In genomic region chr7:99427031-99427430, GRCm38 (mm10) we compare ENCODE assay signal across 26 mouse cellular contexts. TPM values are rescaled to one million over a fixed set of nuclear protein-coding genes. Genes with fewer than 3 reads are reported as not detected.
A peak's percentile ranks its signal among the peaks of the same experiment; 100 is the strongest.
DNase-seq lines count a peak whose midpoint lies in the region; ATAC-seq lines count a peak whose summit lies in the region.
"Had no signal": no experiment of that assay in that cellular context is flagged by ENCODE, and none has a peak within 500 bp of the region (broad histone marks: within the 10 kb centered on the region; RNA-seq: fewer than 3 reads in every experiment).

No protein-coding gene starts in this region.

- H3K4me3 ChIP-seq in forebrain, embryonic 11.5 days (ENCODE audit: low read depth, low read length) = no peak overlapping the region
- no peak overlapping the region for H3K4me3 ChIP-seq in forebrain, embryonic 16.5 days (replicated peaks; ENCODE audit: low read length)
- H3K4me3 ChIP-seq in neural tube, embryonic 13.5 days = no peak overlapping the region
- H3K4me3 ChIP-seq in forebrain, embryonic 13.5 days = no peak overlapping the region
- H3K4me3 ChIP-seq: embryonic facial prominence, embryonic 13.5 days; erythroblast, embryonic 14.5 days; left cerebral cortex, adult 2 months; limb, embryonic 15.5 days; liver, embryonic 15.5 days; lung, embryonic 15.5 days had no signal

- DNase-seq in forebrain, embryonic 11.5 days (ENCODE audit: low spot score) = no peak
- DNase-seq in neural tube, embryonic 10.5 days (ENCODE audit: extremely low spot score, low spot score) = no peak
- no peak for DNase-seq in cerebellum, postnatal 36 days
- no peak for DNase-seq in right cerebral cortex, postnatal 25 days
- DNase-seq: adrenal gland, postnatal 36 days; cerebellum, adult 18-20 months; cerebellum, postnatal 14 days; gastrocnemius, postnatal 14 days; heart, postnatal 36 days; kidney, adult 2 months; kidney, postnatal 10 days; lung, postnatal 4 days; right cerebral cortex, postnatal 4 days; thymus, postnatal 4 days had no signal

- H3K36me3 ChIP-seq in forebrain, embryonic 11.5 days (ENCODE audit: control insufficient read depth, insufficient read depth, low read length) = no peaks in the 10 kb centered on the region
- no peaks in the 10 kb centered on the region for H3K36me3 ChIP-seq in forebrain, embryonic 16.5 days (ENCODE audit: control insufficient read depth, insufficient read depth)
- H3K36me3 ChIP-seq in neural tube, embryonic 13.5 days = peaks cover 24% of the 10 kb centered on the region
- H3K36me3 ChIP-seq in forebrain, embryonic 13.5 days (ENCODE audit: poor library complexity, severe bottlenecking) = no peaks in the 10 kb centered on the region
- H3K36me3 ChIP-seq: embryonic facial prominence, embryonic 13.5 days; limb, embryonic 15.5 days; liver, embryonic 15.5 days; lung, embryonic 15.5 days had no signal

- peak; percentile 21; the same call in 1 of the 2 replicates for ATAC-seq in forebrain, embryonic 11.5 days (replicated peaks; ENCODE audit: low FRiP score)
- no peak for ATAC-seq in forebrain, embryonic 16.5 days
- no peak for ATAC-seq in neural tube, embryonic 13.5 days (ENCODE audit: low read depth)
- ATAC-seq in forebrain, embryonic 13.5 days = no peak; the same call in 1 of the 2 replicates
- ATAC-seq: inflammation-experienced regulatory T-cells, adult 6 months; Patski had no signal

- WGBS in forebrain, embryonic 11.5 days = 50% methylated on average over 10 of the region's 10 CpGs
- 29% methylated on average over 10 of the region's 10 CpGs for WGBS in forebrain, embryonic 16.5 days
- WGBS in neural tube, embryonic 13.5 days = 46% methylated on average over 10 of the region's 10 CpGs
- WGBS in forebrain, embryonic 13.5 days = 36% methylated on average over 10 of the region's 10 CpGs

- H3K4me2 ChIP-seq in forebrain, embryonic 11.5 days (ENCODE audit: low read depth, low read length, severe bottlenecking) = no peak overlapping the region
- no peak overlapping the region for H3K4me2 ChIP-seq in forebrain, embryonic 16.5 days (ENCODE audit: low read length)
- H3K4me2 ChIP-seq in neural tube, embryonic 13.5 days = no peak overlapping the region
- H3K4me2 ChIP-seq in forebrain, embryonic 13.5 days = no peak overlapping the region
- H3K4me2 ChIP-seq: embryonic facial prominence, embryonic 13.5 days; hindbrain, embryonic 14.5 days; limb, embryonic 15.5 days; liver, embryonic 15.5 days; lung, embryonic 15.5 days had no signal

- no peak overlapping the region for H3K9ac ChIP-seq in forebrain, embryonic 11.5 days (ENCODE audit: low read length)
- no peak overlapping the region for H3K9ac ChIP-seq in forebrain, embryonic 16.5 days (replicated peaks; ENCODE audit: low read depth, low read length)
- no peak overlapping the region for H3K9ac ChIP-seq in neural tube, embryonic 13.5 days
- peak overlapping the region; percentile 3; the same call in 1 of the 2 replicates for H3K9ac ChIP-seq in forebrain, embryonic 13.5 days
- H3K9ac ChIP-seq: embryonic facial prominence, embryonic 13.5 days; hindbrain, embryonic 14.5 days; limb, embryonic 15.5 days; liver, embryonic 15.5 days; lung, embryonic 15.5 days had no signal

- H3K27me3 ChIP-seq in forebrain, embryonic 11.5 days (ENCODE audit: control insufficient read depth, insufficient read depth, low read length) = no peaks in the 10 kb centered on the region
- H3K27me3 ChIP-seq in forebrain, embryonic 16.5 days (replicated peaks; ENCODE audit: control insufficient read depth, insufficient read depth, low read length) = no peaks in the 10 kb centered on the region
- H3K27me3 ChIP-seq in neural tube, embryonic 13.5 days = no peaks in the 10 kb centered on the region
- no peaks in the 10 kb centered on the region for H3K27me3 ChIP-seq in forebrain, embryonic 13.5 days
- H3K27me3 ChIP-seq: embryonic facial prominence, embryonic 13.5 days; limb, embryonic 15.5 days; liver, embryonic 15.5 days; lung, embryonic 15.5 days; Patski had no signal

- H3K4me1 ChIP-seq in forebrain, embryonic 11.5 days (replicated peaks; ENCODE audit: control insufficient read depth, insufficient read depth, low read length) = peaks cover 5% of the 10 kb centered on the region; the same call in 1 of the 2 replicates
- peaks cover 16% of the 10 kb centered on the region for H3K4me1 ChIP-seq in forebrain, embryonic 16.5 days (replicated peaks; ENCODE audit: control insufficient read depth, insufficient read depth, low read length)
- H3K4me1 ChIP-seq in neural tube, embryonic 13.5 days (replicated peaks) = peaks cover 67% of the 10 kb centered on the region
- H3K4me1 ChIP-seq in forebrain, embryonic 13.5 days = peaks cover 44% of the 10 kb centered on the region

- no peak overlapping the region for H3K27ac ChIP-seq in forebrain, embryonic 11.5 days (ENCODE audit: low read depth, low read length)
- H3K27ac ChIP-seq in forebrain, embryonic 16.5 days (ENCODE audit: low read length) = no peak overlapping the region
- H3K27ac ChIP-seq in neural tube, embryonic 13.5 days (replicated peaks) = peak overlapping the region; percentile 7; the same call in 1 of the 2 replicates
- peak overlapping the region; percentile 45; the same call in 1 of the 2 replicates for H3K27ac ChIP-seq in forebrain, embryonic 13.5 days
- H3K27ac ChIP-seq: embryonic facial prominence, embryonic 13.5 days; hindbrain, embryonic 14.5 days; left cerebral cortex, adult 2 months; limb, embryonic 15.5 days; liver, embryonic 15.5 days; lung, embryonic 15.5 days had no signal

- no peaks in the 10 kb centered on the region for H3K9me3 ChIP-seq in forebrain, embryonic 11.5 days (ENCODE audit: control insufficient read depth, low read length)
- no peaks in the 10 kb centered on the region for H3K9me3 ChIP-seq in forebrain, embryonic 16.5 days (ENCODE audit: control insufficient read depth, low read length)
- H3K9me3 ChIP-seq in neural tube, embryonic 13.5 days = no peaks in the 10 kb centered on the region
- no peaks in the 10 kb centered on the region for H3K9me3 ChIP-seq in forebrain, embryonic 13.5 days (replicated peaks)
- H3K9me3 ChIP-seq: embryonic facial prominence, embryonic 13.5 days; limb, embryonic 15.5 days; liver, embryonic 15.5 days; lung, embryonic 15.5 days had no signal

RNA-seq across cellular contexts. Expression of gene Klhl35, which starts 38.8 kb away (rescaled TPM):
- polyA plus RNA-seq in forebrain, embryonic 11.5 days (2014; fragmentation: Nextera tagmentation; extraction: Ambion mirVana) = 4.7 and 5.5 TPM in 2 replicates
- 3.8 and 4.0 TPM in 2 replicates for polyA plus RNA-seq in forebrain, embryonic 16.5 days (2015; fragmentation: Nextera tagmentation; extraction: Ambion mirVana)
- polyA plus RNA-seq in neural tube, embryonic 13.5 days (2015; fragmentation: Nextera tagmentation; extraction: Ambion mirVana) = 13.4 and 16.9 TPM in 2 replicates
- 2.3 and 2.5 TPM in 2 replicates for polyA plus RNA-seq in forebrain, embryonic 13.5 days (2015; fragmentation: Nextera tagmentation; extraction: Ambion mirVana)
- polyA plus RNA-seq: erythroblast, embryonic 14.5 days had no signal

RNA-seq across cellular contexts. Expression of gene Gdpd5, which starts 45.8 kb away (rescaled TPM):
- 18.6 and 19.1 TPM in 2 replicates for polyA plus RNA-seq in forebrain, embryonic 11.5 days (2014; fragmentation: Nextera tagmentation; extraction: Ambion mirVana)
- 45.2 and 48.0 TPM in 2 replicates for polyA plus RNA-seq in forebrain, embryonic 16.5 days (2015; fragmentation: Nextera tagmentation; extraction: Ambion mirVana)
- polyA plus RNA-seq in neural tube, embryonic 13.5 days (2015; fragmentation: Nextera tagmentation; extraction: Ambion mirVana) = 53.0 and 59.8 TPM in 2 replicates
- polyA plus RNA-seq in forebrain, embryonic 13.5 days (2015; fragmentation: Nextera tagmentation; extraction: Ambion mirVana) = 28.1 and 32.8 TPM in 2 replicates

RNA-seq across cellular contexts. Expression of gene Rps3, which starts 56.5 kb away (rescaled TPM):
- 699 and 715 TPM in 2 replicates for polyA plus RNA-seq in forebrain, embryonic 11.5 days (2014; fragmentation: Nextera tagmentation; extraction: Ambion mirVana)
- 503 and 525 TPM in 2 replicates for polyA plus RNA-seq in forebrain, embryonic 16.5 days (2015; fragmentation: Nextera tagmentation; extraction: Ambion mirVana)
- 514 and 540 TPM in 2 replicates for polyA plus RNA-seq in neural tube, embryonic 13.5 days (2015; fragmentation: Nextera tagmentation; extraction: Ambion mirVana)
- 638 and 696 TPM in 2 replicates for polyA plus RNA-seq in forebrain, embryonic 13.5 days (2015; fragmentation: Nextera tagmentation; extraction: Ambion mirVana)

Comparison
In these comparisons a context has a peak if more than half of its experiments do, and no peak if none do; other contexts are left out.
1. H3K27ac ChIP-seq: peak in neural tube, embryonic 13.5 days (single experiment) and forebrain, embryonic 13.5 days (single experiment); none in forebrain, embryonic 11.5 days (single experiment) and forebrain, embryonic 16.5 days (single experiment).